Mouse (Mus musculus) hindbrain, postnatal 0 days (tissue): ENCODE results near the gene Acox2. TPM values are rescaled to one million over a fixed set of nuclear protein-coding genes. Genes with fewer than 3 reads are reported as not detected.

ENCODE experiments used
- ATAC-seq: fragments of 200-750 bp; cut with Nextera tagmentation; 2 replicates; pipeline ENCODE4 v1.8.0; 2017; ENCODE audit warnings: mild to moderate bottlenecking, moderate TSS enrichment, moderate library complexity
- DNase-seq: peaks from one replicate; pipeline ENCODE4 v3.0.0-alpha.2; 2015; ENCODE audit warnings: low spot score
- H3K27ac ChIP-seq: fragments of 300-500 bp; sonication (generic); 2 replicates; pipeline ENCODE4 v1.5.1; 2014; ENCODE audit warnings: mild to moderate bottlenecking
- H3K27me3 ChIP-seq: fragments of 300-500 bp; sonication (generic); 2 replicates; pipeline ENCODE4 v1.6.1; 2014; ENCODE audit warnings: low read length, mixed read lengths; ENCODE audit not compliant: insufficient read depth
- H3K36me3 ChIP-seq: fragments of 300-500 bp; sonication (generic); 2 replicates; pipeline ENCODE4 v1.6.1; 2014; ENCODE audit warnings: low read length, mixed read lengths; ENCODE audit not compliant: insufficient read depth
- H3K4me1 ChIP-seq: fragments of 300-500 bp; sonication (generic); 2 replicates; pipeline ENCODE4 v1.6.1; 2014; ENCODE audit warnings: antibody characterized with exemption, low read length, mixed read lengths; ENCODE audit not compliant: insufficient read depth
- H3K4me2 ChIP-seq: fragments of 300-500 bp; sonication (generic); 2 replicates; pipeline ENCODE4 v1.6.1; 2014; ENCODE audit warnings: low read depth, mild to moderate bottlenecking, low read length, moderate library complexity, mixed read lengths
- H3K4me3 ChIP-seq: fragments of 300-500 bp; sonication (generic); 2 replicates; pipeline ENCODE4 v1.5.1; 2014; ENCODE audit warnings: low read length
- H3K9ac ChIP-seq: fragments of 300-500 bp; sonication (generic); replicated peaks from 2 replicates; pipeline ENCODE4 v1.6.1; 2014; ENCODE audit warnings: mild to moderate bottlenecking, low read length, moderate library complexity, mixed read lengths
- H3K9me3 ChIP-seq: fragments of 300-500 bp; sonication (generic); 2 replicates; pipeline ENCODE4 v1.6.1; 2016; ENCODE audit warnings: low read length, mixed read lengths
- CTCF ChIP-seq: IDR thresholded peaks from 2 replicates; pipeline ENCODE4 v1.5.1; 2016; ENCODE audit warnings: antibody characterized with exemption, control low read depth, low read depth
- WGBS: fragments of 180-500 bp; shearing (Covaris S2); extraction: QIAGEN DNeasy Blood & Tissue Kit; methylation state at CpG from one replicate; pipeline ENCODE4 v1.1.7; 2014; 5-methylcytosine and 5-hydroxymethylcytosine counted together
- polyA plus RNA-seq: library from polyadenylated mRNA; unstranded; fragments of >200 nt; fragmentation: Nextera tagmentation; extraction: Ambion mirVana; gene quantifications from 2 replicates; pipeline ENCODE4 v1.2.1, GENCODE M21; 2015
- total RNA-seq: library from RNA; depleted of rRNA; stranded (reverse); fragments of >200 nt; gene quantifications from 2 replicates; pipeline ENCODE4 v1.2.3, GENCODE M21; 2014

The Acox2 gene
- total and polyA plus RNA-seq, 2 experiments from 2014 or later, result 0.41 TPM; not detected in 1

DNA sequence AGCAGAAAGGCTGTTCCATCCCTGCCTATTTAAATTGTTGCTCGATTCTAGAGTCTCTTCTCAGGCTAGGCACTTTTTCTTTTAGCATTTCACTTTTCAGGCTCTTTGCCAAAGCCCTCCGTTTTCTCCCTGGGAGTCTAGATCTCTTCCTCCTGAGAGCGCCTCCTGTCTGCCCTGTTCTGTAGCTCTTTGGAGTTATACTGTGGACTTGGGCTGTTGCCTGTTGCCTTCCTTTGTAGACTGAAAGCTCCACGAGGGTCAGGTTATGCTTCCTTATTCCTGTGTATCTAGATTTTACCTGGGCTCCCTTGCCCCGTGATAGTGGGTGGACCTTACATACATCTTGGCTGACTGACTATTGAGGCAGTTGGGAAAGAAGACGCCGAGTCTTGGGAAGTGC lies 40.9 kb downstream of the Acox2 start:
- no peaks in the 10 kb centered on the region for H3K27me3 ChIP-seq
- ATAC-seq, result no peak
- H3K27ac ChIP-seq, result peak overlapping the region; percentile 67; the same call in 1 of the 2 replicates
- H3K4me1 ChIP-seq, result peaks cover 17% of the 10 kb centered on the region
- H3K36me3 ChIP-seq, result peaks cover 15% of the 10 kb centered on the region; the same call in 1 of the 2 replicates
- 30% methylated on average over 7 of the region's 7 CpGs for WGBS
- H3K9me3 ChIP-seq, result no peaks in the 10 kb centered on the region
- TF ChIP-seq CTCF, result peak; percentile 43
- H3K9ac ChIP-seq, result no peak overlapping the region
- H3K4me3 ChIP-seq, result no peak overlapping the region
- DNase-seq, result peak; percentile 17
- H3K4me2 ChIP-seq, result peak overlapping the region; percentile 40

DNA sequence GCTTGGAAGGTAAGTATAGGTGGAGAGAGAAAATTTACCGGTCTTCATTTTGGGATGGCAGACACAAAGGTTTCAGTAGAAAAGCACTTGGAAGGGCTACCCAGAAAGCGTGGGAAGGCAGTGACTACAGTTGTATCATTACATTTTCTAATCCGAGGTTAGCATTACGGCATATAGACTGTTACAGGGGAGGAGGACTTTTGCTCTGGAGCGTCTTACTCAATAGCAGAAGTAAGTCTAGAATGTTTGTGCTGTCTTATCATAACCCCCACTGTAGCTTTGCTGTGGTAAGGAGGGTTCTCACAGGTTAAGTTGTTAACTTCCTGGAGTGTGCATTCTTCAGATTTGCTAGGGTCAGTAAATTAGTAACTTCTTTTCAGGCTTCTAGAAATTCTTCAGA lies 43.1 kb downstream of the Acox2 start:
- H3K9ac ChIP-seq, result 0 out of 2 replicates have a peak overlapping the region, but pooled peaks have one; percentile 93
- TF ChIP-seq CTCF, result no peak
- WGBS, result 68% methylated on average over 5 of the region's 5 CpGs

DNA sequence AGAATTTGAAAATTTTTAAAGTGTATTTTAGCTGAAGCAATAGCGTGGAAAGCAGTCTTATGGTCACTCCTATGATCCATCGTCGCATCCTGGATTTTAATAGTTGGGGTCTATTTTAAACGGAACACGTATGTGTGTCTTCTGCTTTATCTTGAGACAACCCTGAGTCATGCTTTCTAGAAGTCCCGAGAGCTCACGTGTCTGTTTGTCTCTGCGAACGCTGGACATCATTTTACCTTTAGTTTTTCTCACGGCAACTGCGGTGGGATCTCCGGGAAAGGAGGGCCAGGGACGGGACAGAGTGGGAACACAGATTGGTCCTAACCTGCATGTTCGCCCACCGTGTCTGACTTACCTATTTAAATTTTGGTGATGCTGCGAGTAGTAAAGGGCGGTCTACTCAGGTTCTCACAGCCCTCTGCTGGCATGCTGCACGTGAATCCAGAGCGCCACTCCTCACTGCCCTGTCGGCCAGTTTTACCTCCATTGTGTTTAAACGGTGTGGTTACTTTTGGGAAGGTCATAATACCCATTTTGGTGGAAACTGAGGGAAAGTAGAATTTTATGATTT lies 43.9 kb downstream of the Acox2 start:
- ATAC-seq (no peak), DNase-seq (peak; percentile 23)
- Histone ChIP-seq H3K36me3 (no peaks in the 10 kb centered on the region), H3K9me3 (no peaks in the 10 kb centered on the region), H3K4me2 (peak overlapping the region; percentile 75), H3K27ac (0 out of 2 replicates have a peak overlapping the region, but pooled peaks have one; percentile 98), H3K27me3 (no peaks in the 10 kb centered on the region), H3K4me1 (peaks cover 17% of the 10 kb centered on the region), H3K4me3 (peak overlapping the region; percentile 73), H3K9ac (peak overlapping the region; percentile 93; the same call in 1 of the 2 replicates)
- peak; percentile 31; the same call in 1 of the 2 replicates for TF ChIP-seq CTCF
- 25% methylated on average over 21 of the region's 21 CpGs for WGBS

More for the DNA sequence above, 43.1 kb downstream of the Acox2 start:
- Histone ChIP-seq H3K4me2 (peak overlapping the region; percentile 75), H3K9me3 (no peaks in the 10 kb centered on the region), H3K27ac (no peak overlapping the region), H3K4me1 (peaks cover 17% of the 10 kb centered on the region), H3K36me3 (peaks cover 3% of the 10 kb centered on the region; the same call in 1 of the 2 replicates), H3K4me3 (peak overlapping the region; percentile 73), H3K27me3 (no peaks in the 10 kb centered on the region)
- no peak for DNase-seq
- ATAC-seq, result no peak

DNA sequence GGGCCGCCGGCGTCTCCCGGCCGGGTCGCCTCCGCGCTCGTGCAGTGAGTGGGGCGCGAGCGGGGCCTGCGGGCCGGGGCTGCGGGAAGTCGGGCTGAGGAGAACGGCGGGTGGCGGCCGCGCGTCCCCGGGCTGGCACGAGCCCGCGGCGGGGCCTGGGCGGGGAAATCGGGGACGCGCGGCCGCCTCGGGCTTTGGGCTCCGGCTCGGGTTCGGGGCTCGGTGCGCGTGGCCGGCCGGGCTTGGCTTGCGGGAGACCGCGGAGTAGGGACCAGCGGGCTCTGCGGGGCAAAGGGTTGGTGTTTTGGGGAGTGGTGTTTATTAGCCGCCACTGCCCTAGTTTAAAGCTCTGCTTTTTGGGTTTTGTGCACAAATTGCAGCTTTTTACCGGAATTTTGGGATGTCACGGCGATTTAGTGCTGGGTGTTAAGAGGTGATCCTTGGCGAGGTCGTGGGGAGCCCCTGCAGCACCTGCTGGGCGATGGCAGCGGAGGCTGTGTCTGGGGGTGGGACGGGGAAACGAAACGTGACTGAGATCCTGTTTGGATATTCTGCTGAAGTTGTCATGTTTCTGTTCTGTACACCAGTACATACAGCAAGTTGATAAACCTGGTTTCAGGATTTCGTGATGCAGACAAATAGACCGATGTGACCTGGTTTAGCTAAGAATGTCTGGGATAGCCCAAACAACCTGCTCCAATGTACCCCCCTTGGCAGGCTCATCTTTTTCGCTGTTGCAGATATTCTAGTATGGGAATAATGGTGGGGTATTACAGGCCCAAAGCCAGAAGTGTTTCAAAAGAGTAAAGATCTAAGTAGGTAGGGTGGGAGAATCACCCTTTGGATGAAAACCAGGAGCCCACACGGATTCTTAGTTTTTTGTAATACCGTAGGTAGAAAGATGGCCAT lies 44.6 kb downstream of the Acox2 start:
- peak; percentile 80 for ATAC-seq
- Histone ChIP-seq H3K4me1 (peaks cover 17% of the 10 kb centered on the region), H3K4me2 (peak overlapping the region; percentile 75), H3K9me3 (no peaks in the 10 kb centered on the region), H3K27me3 (no peaks in the 10 kb centered on the region), H3K4me3 (peak overlapping the region; percentile 73), H3K9ac (peak overlapping the region; percentile 93), H3K27ac (peak overlapping the region; percentile 98), H3K36me3 (no peaks in the 10 kb centered on the region)
- no peak for TF ChIP-seq CTCF
- WGBS, result 2% methylated on average over 58 of the region's 63 CpGs
- DNase-seq, result peak; percentile 84

DNA sequence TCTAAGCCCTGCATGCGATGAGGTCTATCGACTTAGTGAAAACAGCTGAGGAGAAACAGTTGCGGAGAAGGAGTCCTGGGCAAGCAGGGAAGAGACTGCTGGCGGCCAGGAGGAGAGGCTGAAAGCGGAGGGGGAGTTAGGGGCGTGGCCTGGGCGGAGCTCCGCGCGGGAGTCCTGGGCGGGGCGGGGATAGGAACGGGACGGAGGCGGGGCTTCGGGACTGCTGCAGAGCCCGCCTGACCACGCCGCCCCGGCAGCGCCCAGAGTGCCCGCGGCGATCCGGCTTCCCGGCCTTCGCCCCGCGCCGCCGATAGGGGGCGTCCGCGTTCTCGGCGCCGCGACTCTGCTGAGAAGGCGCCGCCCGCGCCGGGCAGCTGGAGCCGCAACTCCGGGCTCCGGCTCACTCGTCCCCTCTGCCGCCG lies 45.3 kb downstream of the Acox2 start, which contains the start of gene Kctd6:
Gene Kctd6, plus strand, starts transcription at position 338 of the 422 bp plus-strand sequence.
- Histone ChIP-seq H3K9ac (peak within 1 kb of the TSS; percentile 93), H3K9me3 (no peaks in the 10 kb centered on the region), H3K36me3 (no peaks in the 10 kb centered on the region), H3K4me3 (peak within 1 kb of the TSS; percentile 73), H3K4me1 (peaks cover 23% of the 10 kb centered on the region), H3K27me3 (no peaks in the 10 kb centered on the region), H3K4me2 (peak within 1 kb of the TSS; percentile 75), H3K27ac (peak within 1 kb of the TSS; percentile 98)
- ATAC-seq, result peak; percentile 97
- WGBS, result 0% methylated on average over 13 of the region's 49 CpGs
- peak; percentile 97 for DNase-seq
- TF ChIP-seq CTCF, result peak; percentile 28; the same call in 1 of the 2 replicates

DNA sequence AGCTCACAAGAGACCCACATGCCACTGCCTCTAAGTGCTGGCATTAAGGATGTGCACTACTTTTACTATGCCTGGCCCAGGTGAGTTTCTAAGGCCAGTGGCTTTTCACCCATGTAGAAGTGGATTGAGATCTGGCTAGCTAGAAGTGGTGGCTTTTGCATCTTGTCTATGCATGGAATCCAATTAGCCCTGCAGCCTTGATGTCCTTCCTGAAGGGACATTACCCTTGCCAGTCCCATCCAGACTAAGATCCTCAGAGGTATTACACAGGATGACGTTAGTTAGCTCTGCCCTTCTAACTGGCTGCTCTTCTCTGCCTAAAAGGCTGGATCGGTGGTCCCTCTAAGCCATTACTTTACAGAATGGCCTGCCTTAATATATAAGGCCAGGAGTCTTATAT lies 46.2 kb downstream of the Acox2 start:
- TF ChIP-seq CTCF, result no peak
- Histone ChIP-seq H3K9ac (no peak overlapping the region), H3K27me3 (no peaks in the 10 kb centered on the region), H3K4me2 (no peak overlapping the region), H3K27ac (no peak overlapping the region), H3K9me3 (no peaks in the 10 kb centered on the region), H3K36me3 (no peaks in the 10 kb centered on the region), H3K4me3 (no peak overlapping the region), H3K4me1 (peaks cover 15% of the 10 kb centered on the region; the same call in 1 of the 2 replicates)
- 79% methylated on average over 2 of the region's 2 CpGs for WGBS
- DNase-seq (no peak), ATAC-seq (no peak)
